Mouse (Mus musculus) kidney, postnatal 25 days (tissue): ENCODE results near the gene Olfr938.

Experiments used
- DNase-seq, 2 experiments: peaks; one replicate each; pipeline ENCODE4 v3.0.0; 2021; ENCODE audit warnings: mixed read lengths in 2 of 2

Gene Olfr938

DNA sequence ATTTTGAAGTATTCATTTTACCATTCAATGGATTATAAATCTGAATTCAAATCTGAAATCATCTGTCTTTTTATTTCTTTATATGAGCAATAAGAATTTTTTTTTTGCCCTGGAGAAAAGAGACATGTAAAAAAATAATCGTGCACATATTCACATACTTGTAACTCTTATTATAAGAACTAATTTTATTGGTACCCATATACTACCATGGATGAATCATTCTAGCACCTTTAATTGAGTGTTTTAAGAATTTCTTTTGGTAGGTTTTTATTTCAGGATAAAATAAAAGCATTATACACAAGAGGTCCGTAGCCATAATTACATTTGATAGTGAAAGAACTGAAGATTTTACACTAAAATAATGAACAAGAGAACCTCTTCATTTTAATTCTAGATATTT, at the start of gene Olfr938:
Gene Olfr938, minus strand, starts transcription at position 101 of the 400 bp plus-strand sequence.
- DNase-seq: no peak

DNA sequence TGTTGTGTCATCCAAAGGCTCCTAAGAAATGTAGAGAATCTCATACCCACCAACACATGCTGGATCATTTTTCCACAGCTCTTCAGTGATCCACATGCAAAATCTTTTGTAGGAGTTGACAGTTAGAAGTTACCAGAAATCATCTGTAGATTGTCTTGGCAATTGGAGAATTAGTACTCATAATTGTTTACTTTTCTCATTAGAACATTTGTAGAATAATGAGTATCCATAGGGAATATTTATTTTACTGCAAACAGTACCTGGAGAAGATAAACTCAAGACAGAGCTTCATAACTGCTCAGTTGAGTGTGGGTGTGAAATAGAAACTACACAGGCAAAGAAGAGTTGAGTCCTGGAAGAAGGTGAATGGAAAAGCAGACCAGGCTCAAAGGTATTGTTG, 49.1 kb upstream of the Olfr938 start, which contains the start of gene Olfr27:
Gene Olfr27, plus strand, starts transcription at position 301 of the 400 bp plus-strand sequence.
- DNase-seq: no peak

DNA sequence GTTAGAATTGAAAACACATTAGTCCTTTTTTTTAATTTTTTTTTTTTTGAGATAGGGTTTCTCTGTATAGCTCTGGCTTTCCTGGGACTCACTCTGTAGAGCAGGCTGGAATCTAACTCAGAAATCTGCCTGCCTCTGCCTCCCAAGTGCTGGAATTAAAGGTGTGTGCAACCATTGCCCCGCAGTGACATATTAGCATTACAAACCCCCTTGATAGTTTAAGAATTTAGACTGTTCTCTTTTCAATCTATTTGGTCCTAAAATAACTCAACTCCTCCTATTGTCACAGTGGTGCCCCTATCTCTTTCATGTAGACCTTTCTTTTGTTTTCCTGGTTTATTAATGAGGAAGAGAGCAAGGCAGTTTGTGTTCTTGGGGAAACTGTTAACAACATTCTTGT, 48.6 kb upstream of the Olfr938 start:
- no peak for DNase-seq

DNA sequence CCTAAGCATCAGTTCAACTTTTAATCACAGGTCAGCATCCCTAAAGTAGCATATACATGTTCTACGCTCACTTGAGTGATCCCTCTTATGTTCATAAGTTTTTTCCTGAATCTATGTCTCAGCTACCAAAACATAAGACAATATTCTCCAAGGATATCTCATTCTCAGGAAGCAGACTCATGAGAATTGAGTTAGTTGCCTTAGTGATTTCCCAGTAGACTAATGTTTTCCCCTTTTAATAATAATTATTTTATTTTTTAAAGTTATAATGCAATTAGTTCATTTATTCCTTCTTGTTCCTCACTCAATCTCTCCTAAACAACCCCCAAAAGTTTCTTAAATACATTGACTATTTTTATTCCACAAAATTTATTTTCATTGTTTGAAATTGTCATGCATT, 13.8 kb downstream of the Olfr938 start, which contains the start of gene Olfr937:
Gene Olfr937, minus strand, starts transcription at position 101 of the 400 bp plus-strand sequence.
- no peak for DNase-seq
